9 mouse cellular contexts compared by ENCODE assay signal in genomic region chr4:62208696-62209380, GRCm38 (mm10). TPM values are rescaled to one million over a fixed set of nuclear protein-coding genes. Genes with fewer than 3 reads are reported as not detected.
A peak's percentile ranks its signal among the peaks of the same experiment; 100 is the strongest.
DNase-seq lines count a peak whose midpoint lies in the region; ATAC-seq and TF ChIP-seq lines count a peak whose summit lies in the region.
"Had no signal": no experiment of that assay in that cellular context is flagged by ENCODE, and none has a peak within 500 bp of the region (broad histone marks: within the 10 kb centered on the region; RNA-seq: fewer than 3 reads in every experiment).

No protein-coding gene starts in this region.

- no peaks in the 10 kb centered on the region; the same call in 1 of the 2 replicates for H3K27me3 ChIP-seq in testis, adult 2 months (ENCODE audit: control insufficient read depth, insufficient read depth, low read length)
- no peaks in the 10 kb centered on the region for H3K27me3 ChIP-seq in limb, embryonic 10.5 days (ENCODE audit: low read depth, poor library complexity, severe bottlenecking)

- TF ChIP-seq CTCF in testis, adult 2 months (IDR thresholded peaks at IDR 0.05; ENCODE audit: control insufficient read depth, insufficient read depth, insufficient replicate concordance, low read depth, low read length): no peak
- TF ChIP-seq CTCF in olfactory bulb, adult 2 months (IDR thresholded peaks at IDR 0.05; ENCODE audit: insufficient read depth, low read depth, low read length): no peak

- DNase-seq in frontal cortex, postnatal 10 days (ENCODE audit: low spot score in 2 of 2): no peak
- no peak for DNase-seq in testis, postnatal 14 days (ENCODE audit: low spot score)
- DNase-seq in limb, embryonic 10.5 days (ENCODE audit: low spot score): no peak
- DNase-seq in right cerebral cortex, postnatal 14 days: no peak
- DNase-seq in urinary bladder, adult 18-20 months (ENCODE audit: low spot score in 2 of 2): no peak

- peak overlapping the region; percentile 77 for H3K27ac ChIP-seq in testis, adult 2 months (ENCODE audit: control insufficient read depth, insufficient read depth, low read depth, low read length)
- peak overlapping the region; percentile 97 for H3K27ac ChIP-seq in limb, embryonic 10.5 days
- peak overlapping the region; percentile 72 for H3K27ac ChIP-seq in olfactory bulb, adult 2 months (ENCODE audit: insufficient read depth, low read depth, low read length)

- WGBS in limb, embryonic 10.5 days: 7% methylated on average over 19 of the region's 19 CpGs
- 1% methylated on average over 19 of the region's 19 CpGs for WGBS in olfactory bulb, adult 2 months

- peak overlapping the region; percentile 82 for H3K4me3 ChIP-seq in testis, adult 2 months (ENCODE audit: control insufficient read depth, low read depth, low read length)
- peak overlapping the region; percentile 81 for H3K4me3 ChIP-seq in limb, embryonic 10.5 days
- H3K4me3 ChIP-seq in olfactory bulb, adult 2 months (ENCODE audit: insufficient read depth, low read depth, low read length): peak overlapping the region; percentile 96

- no peaks in the 10 kb centered on the region for H3K36me3 ChIP-seq in testis, adult 2 months (ENCODE audit: control insufficient read depth, insufficient read depth, low read length)
- H3K36me3 ChIP-seq in limb, embryonic 10.5 days: peaks cover 16% of the 10 kb centered on the region

- H3K4me1 ChIP-seq in testis, adult 2 months (ENCODE audit: control insufficient read depth, insufficient read depth, low read length): no peaks in the 10 kb centered on the region; the same call in 1 of the 2 replicates
- H3K4me1 ChIP-seq in limb, embryonic 10.5 days: peaks cover 20% of the 10 kb centered on the region
- H3K4me1 ChIP-seq in olfactory bulb, adult 2 months (ENCODE audit: control insufficient read depth, insufficient read depth, low read length): no peaks in the 10 kb centered on the region

- no peaks in the 10 kb centered on the region for H3K9me3 ChIP-seq in limb, embryonic 10.5 days (replicated peaks)

- TF ChIP-seq POLR2A in testis, adult 2 months (IDR thresholded peaks at IDR 0.05; ENCODE audit: control insufficient read depth, low read depth, low read length): no peak
- no peak for TF ChIP-seq POLR2A in olfactory bulb, adult 2 months (IDR thresholded peaks at IDR 0.05; ENCODE audit: insufficient read depth, low read depth, low read length)

- ATAC-seq in frontal cortex, adult (ENCODE audit: low TSS enrichment): peak; percentile 48; the same call in 1 of the 2 replicates

RNA-seq across cellular contexts. Expression of gene Zfp37, which starts 22.0 kb away (rescaled TPM):
- polyA plus RNA-seq in testis, adult 2 months (2012; rRNA removed): 43.6 and 59.1 TPM in 2 replicates
- polyA plus RNA-seq in limb, embryonic 10.5 days (2016; fragmentation: Nextera tagmentation; extraction: Ambion mirVana): 14.9 and 19.4 TPM in 2 replicates
- not detected in 2 replicates for polyA plus RNA-seq in olfactory bulb, adult 2 months (2012; ENCODE audit: insufficient read depth, insufficient read length, low replicate concordance, missing spikeins)

RNA-seq across cellular contexts. Expression of gene Slc31a2, which starts 53.5 kb away (rescaled TPM):
- 35.2 and 35.6 TPM in 2 replicates for polyA plus RNA-seq in testis, adult 2 months (2012; rRNA removed)
- polyA plus RNA-seq in limb, embryonic 10.5 days (2016; fragmentation: Nextera tagmentation; extraction: Ambion mirVana): 10.8 and 11.0 TPM in 2 replicates
- not detected in 2 replicates for polyA plus RNA-seq in olfactory bulb, adult 2 months (2012; ENCODE audit: insufficient read depth, insufficient read length, low replicate concordance, missing spikeins)

RNA-seq across cellular contexts. Expression of gene Mup21, which starts 58.2 kb away (rescaled TPM):
- polyA plus RNA-seq in testis, adult 2 months (2012; rRNA removed): not detected in 2 replicates
- polyA plus RNA-seq in limb, embryonic 10.5 days (2016; fragmentation: Nextera tagmentation; extraction: Ambion mirVana): not detected in 2 replicates
- polyA plus RNA-seq in olfactory bulb, adult 2 months (2012; ENCODE audit: insufficient read depth, insufficient read length, low replicate concordance, missing spikeins): not detected in 2 replicates
- polyA plus RNA-seq: large intestine, adult 2 months had no signal

Comparison
In these comparisons a context has a peak if more than half of its experiments do, and no peak if none do; other contexts are left out.
1. RNA of gene Slc31a2, which starts 53.5 kb away (polyA plus RNA-seq): 35.2 to 35.6 TPM in testis, adult 2 months and 10.8 to 11.0 TPM in limb, embryonic 10.5 days; not detected in olfactory bulb, adult 2 months; every median in the first group is over 10 times any median in the second.
2. Peak in every context shown above with its lines, with median percentiles within 50 percentile points of each other: H3K27ac ChIP-seq and H3K4me3 ChIP-seq.